Mouse (Mus musculus) neutrophil, adult 5-6 weeks (primary cell): ENCODE results near the gene Oxld1. TPM values are rescaled to one million over a fixed set of nuclear protein-coding genes. Genes with fewer than 3 reads are reported as not detected.
A peak's percentile ranks its signal among the peaks of the same experiment; 100 is the strongest.

Experiments used
- ATAC-seq: fragments of 151-379, 151-347 bp; 2 replicates; pipeline ENCODE4 v1.8.0; 2017; ENCODE audit warnings: mild to moderate bottlenecking, moderate TSS enrichment; ENCODE audit not compliant: insufficient number of reproducible peaks, poor library complexity, low FRiP score, severe bottlenecking; ENCODE audit errors: extremely low read depth
- total RNA-seq: library from RNA; stranded (forward); fragments of 200-1000 nt; gene quantifications from 2 replicates; pipeline ENCODE4 v1.2.3, GENCODE M21; 2017

The Oxld1 gene
- 5.9 and 9.5 TPM in 2 replicates for total RNA-seq

GRCm38 (mm10) chr11:120457772-120458751 lies at the start of gene Oxld1, which contains the start of gene Ccdc137:
TSS of gene Oxld1 (minus strand) at chr11:120458068.
TSS of gene Ccdc137 (plus strand) at chr11:120458115.
- ATAC-seq = peak; percentile 86

DNA sequence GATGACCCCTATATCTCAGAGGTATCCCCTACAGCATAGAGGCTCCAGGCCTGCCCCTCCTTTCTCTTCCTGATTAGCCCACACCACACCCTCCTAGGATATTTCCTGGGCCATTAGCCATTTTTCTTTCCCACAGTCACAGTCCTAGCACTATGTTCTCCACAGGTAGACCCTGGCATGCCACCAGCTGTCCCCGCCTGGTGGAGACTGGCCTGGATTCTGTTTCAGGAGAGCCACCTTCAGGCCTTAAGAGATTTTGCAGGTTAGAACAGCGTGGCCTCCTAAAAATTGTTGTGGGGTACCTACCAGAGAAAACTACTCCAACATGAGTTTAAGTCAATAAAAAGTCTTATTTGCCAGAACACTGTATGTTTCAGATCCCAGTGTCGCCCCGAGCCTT lies 49.0 kb upstream of the Oxld1 start:
- ATAC-seq = no peak

GRCm38 (mm10) chr11:120505661-120506060 lies 47.8 kb upstream of the Oxld1 start:
- ATAC-seq = no peak

DNA sequence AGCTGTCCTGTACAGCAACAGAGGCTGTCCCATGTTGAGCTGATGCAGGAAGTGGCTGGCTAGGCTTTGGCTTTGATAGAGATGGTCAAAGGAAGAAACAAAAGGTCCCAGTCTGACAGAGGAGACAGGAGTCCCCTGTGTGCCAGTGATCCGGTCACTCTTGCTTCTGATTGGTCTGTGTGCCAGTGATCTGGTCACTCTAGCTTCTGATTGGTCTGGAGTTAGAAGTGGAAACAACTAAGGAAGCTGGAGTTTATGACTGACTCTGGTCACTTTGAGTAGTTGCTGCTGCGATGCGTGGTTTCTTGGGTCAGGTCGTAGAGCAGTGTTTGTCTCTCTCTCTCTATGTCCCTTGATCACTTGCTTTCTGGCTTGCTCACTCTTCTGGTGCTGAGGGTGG lies 43.8 kb upstream of the Oxld1 start:
- ATAC-seq = no peak

GRCm38 (mm10) chr11:120501018-120501417 lies 43.1 kb upstream of the Oxld1 start:
- ATAC-seq = no peak

DNA sequence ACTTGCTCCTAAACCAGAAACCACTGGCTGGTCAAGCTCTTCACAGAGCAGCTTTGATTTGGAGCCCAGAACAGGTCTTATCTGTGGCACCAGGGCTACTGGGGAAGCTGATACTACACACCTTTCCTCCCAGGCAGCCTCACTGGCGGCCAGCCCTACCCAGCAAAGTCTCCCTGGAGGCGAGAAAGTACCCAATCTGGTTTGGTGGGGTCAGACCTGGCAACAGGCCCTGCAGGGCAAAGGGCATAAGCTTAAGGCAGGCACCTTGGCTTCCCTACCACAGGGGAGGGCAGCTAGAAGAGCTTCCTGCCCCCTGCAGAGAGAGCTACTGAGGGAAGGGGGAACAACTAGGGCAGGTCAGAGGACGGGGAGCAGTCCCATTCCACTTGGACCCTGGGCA lies 42.5 kb upstream of the Oxld1 start:
- ATAC-seq = no peak

- ATAC-seq = no peak
Measured at GRCm38 (mm10) chr11:120499894-120500293, 42.0 kb upstream of the Oxld1 start.

- no peak for ATAC-seq
Measured at GRCm38 (mm10) chr11:120498891-120499290, 41.0 kb upstream of the Oxld1 start.

DNA sequence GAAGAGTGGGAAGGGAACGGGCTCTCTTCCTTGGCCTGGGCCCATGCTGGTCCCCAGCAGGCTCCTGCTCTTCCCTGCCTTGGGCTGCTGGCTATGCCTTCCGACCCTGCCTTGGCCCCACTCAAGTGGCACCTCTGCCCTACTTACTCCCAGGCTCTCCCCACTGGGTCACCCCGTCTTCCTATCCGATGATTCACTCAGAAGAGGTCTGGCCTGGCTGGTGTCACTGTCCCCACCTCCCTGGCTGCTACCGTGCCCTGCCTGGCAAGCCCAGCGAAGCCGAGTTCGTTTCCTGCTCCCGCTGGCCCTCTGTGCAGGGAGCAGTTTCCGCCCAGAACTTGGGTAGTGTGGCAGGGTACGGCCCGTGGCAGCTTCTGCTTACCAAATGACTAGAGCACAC lies 40.4 kb upstream of the Oxld1 start:
- no peak for ATAC-seq

DNA sequence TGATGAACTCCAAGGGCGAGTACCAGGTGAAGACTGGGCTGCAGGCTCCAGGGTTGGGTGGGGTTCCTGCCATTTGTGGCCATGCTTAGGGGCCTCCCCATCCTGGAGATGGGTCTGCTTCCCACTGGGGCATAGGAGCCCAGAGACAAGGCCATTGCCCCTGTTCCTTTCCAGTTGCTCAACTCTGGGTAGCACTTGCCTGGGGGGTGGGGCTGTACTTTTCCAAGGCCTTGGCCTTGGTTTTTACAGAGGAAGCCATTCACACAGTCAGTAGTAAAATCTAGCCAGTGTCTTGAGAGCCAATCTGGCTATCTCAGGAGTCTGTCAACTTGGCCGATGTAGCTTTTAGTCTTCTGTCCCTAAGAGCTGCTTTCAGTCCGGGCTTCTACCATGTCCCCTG lies 39.6 kb upstream of the Oxld1 start:
- no peak for ATAC-seq

GRCm38 (mm10) chr11:120493911-120494310 lies 36.0 kb upstream of the Oxld1 start:
- ATAC-seq = no peak

GRCm38 (mm10) chr11:120493351-120493750 lies 35.5 kb upstream of the Oxld1 start:
- no peak for ATAC-seq

DNA sequence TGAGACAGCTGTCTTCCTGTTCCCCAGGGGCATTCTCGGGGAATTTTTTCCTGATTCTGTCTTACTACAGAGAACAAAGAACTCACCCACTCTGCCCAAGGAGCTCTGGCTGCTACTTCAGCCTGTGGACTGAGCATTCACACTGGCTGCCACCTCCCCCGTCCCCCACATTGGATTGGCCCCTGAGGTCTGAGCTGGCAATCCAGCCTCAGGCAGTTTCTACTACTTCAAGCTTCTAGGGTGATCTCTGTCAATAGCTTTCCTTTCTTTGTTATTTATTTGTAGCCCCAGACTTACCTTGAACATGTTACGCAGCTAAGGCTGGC lies 35.0 kb upstream of the Oxld1 start:
- ATAC-seq = no peak

DNA sequence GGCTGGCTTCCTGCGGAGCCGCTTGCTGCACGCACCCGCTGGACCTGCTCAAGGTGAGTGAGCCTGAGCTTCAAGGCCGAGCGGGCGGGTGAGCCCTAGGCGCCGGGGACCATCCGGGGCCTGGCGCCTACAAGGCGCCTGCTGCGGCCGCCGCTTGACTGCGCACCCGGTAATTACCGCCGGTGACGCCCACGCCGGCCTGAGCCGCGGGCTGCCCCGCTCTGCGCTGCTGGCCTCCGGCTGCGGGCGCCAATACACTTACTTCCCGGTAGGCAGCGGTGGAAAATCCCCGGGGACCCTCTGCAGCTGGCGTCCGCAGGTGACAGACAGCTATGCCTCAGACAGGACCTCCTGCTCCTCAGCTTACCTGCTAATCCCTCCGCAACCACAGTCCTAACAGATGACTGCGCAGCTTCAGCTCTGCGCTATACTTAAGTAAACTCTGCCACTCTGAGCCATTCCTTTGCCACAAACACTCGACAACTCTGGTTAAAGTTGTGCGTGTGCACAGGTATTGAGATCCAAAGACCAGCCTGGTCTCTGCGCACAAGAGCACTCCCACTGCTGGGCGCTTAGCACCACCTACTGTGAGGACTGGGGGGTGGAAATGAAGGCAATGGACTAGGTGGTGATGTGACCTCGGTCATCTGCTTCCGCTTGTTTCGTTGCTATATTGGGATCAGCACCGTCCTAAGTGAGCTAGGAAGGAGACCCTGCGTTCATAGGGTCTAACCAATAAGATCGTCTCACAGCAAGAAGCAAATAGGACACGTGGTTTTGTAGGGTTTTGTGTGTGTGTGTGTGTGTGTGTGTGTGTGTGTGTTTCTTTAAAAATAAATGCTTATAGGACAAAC lies 34.4 kb upstream of the Oxld1 start:
- peak; percentile 14; the same call in 1 of the 2 replicates for ATAC-seq

DNA sequence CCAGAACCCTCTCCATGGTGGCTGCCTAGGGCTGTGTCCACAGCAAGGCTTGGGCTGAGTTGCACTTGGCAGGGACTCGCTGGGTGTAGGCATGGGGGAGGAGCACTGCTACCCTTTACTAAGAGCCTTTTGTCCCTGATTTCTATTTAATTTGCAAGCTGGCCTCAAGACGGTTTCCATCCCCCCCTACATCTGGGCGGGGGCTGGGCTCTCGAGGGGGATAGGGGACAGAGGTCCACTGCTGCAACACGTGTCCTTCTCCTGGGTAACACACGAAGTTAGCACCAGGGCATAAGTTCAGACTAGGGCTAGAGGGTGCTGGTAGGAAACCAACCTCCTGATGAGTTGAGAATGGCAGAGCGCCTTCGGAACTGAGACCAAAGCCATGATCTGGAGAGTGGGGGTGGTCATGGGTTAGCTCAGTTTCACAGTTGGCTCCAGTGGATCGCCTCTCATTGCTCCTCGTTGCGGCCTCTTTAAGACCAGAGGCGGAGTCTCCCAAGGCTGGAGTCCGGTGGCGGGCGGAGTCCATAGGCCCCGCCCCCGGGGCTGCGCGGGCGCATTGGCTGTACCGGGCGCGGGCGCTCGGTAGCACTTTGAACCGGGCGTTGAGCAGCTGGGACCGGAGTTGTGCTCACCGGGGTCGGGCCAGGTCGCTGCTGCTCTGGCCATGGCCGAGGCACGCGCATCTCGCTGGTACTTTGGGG lies 33.6 kb upstream of the Oxld1 start, which contains the start of gene Slc25a10:
Slc25a10 (plus strand) TSS at position 524 of the 707 bp plus-strand sequence.
- ATAC-seq = peak; percentile 46

DNA sequence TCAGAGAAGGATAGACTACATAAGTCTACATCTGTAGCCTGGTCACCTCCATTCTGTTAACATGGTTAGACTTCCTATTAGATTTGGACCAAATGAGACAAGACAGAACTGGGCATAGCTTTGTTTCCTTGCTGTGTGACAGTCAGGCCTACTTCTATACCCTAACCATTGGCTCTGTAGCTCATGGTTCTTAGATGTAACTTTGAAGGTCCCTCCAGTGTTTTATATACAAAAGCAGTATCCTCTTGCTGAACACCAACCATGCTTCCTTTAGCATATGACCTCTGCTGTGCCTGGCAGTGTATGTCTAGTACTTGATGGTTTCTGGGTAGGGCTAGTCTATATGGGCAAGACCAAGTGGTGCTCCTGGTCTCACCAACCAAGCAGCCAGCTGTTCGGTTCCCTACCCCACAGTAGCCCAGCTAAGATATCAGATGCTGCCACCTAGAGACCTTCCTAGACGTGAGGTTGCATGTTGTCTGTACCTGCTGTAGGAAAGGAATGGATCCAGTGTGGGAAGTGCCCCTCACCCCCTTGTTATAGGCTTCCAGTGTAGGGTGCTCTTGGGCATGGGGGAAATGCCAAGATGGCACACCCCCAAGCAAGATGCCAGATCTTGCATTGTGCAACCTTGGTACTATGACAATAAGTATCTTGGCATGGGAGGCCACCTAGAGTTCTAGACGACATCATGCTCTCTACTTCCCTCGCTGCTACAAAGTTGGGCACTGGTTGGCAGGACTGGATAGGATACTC lies 32.6 kb upstream of the Oxld1 start:
- no peak for ATAC-seq

DNA sequence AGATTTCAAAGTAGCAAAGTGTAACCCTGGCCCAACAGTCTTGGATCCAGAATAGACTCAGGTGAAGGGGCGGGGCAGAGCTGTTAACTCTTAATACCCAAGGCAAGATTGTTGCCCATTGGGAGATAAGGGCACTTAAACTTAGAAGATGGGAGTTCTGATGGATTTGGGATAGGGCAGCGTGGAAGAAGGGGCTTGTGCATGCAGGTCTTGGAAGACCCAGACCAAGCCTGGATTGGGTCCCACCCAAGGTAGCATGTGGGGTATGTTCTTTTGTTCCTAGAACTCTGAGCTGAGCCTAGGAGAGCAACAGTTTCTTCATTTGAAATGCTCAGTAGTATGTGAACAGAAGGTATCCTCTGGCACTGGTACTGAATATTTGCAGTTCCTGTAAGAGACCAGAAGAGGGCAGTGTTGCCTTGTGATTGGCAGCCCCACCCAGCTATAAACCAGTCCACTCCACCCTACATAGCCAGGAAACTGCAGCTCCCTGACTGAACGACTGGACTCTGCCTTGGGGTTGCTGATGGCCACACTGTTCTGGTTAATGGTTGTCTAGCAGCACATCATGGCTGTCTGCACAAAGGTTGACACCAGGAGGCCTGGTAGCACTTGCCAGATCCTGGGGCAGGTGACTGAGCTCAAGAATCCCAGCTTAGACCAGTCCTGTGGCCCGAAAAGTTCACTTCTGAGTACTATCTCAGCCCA lies 31.3 kb upstream of the Oxld1 start:
- peak; percentile 60 for ATAC-seq

DNA sequence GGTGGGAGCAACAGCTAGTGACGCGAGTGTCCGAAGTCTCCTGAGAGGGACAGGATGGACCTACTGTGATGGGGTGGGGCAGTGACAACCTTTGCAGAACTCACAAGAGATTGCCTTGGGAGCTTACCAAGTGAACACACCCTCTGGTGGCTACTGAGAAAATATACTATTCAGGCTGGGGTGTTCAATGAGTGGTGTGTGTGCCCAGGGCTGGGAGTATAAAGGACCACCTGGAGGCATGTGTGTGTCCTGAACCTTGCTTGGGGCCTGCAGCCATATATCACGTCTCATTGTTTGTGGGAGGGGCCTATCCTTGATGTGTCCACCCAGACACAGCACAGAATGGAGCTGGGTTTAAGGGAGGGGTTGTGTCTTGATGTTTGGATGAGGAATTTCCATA lies 30.6 kb upstream of the Oxld1 start:
- ATAC-seq = no peak
